Mouse (Mus musculus): ENCODE measurements at regions not wholly inside any gene's neighbourhood (a gene's known extent, or its start where the extent isn't known, plus 50 kb on each side); places are given as distances from the start of the nearest gene placed in this dataset.
"Not testable (repeated sequence)": the region's sequence is repeated elsewhere in the genome, so short reads cannot be mapped to it uniquely, and the experiment has no call there.

DNA sequence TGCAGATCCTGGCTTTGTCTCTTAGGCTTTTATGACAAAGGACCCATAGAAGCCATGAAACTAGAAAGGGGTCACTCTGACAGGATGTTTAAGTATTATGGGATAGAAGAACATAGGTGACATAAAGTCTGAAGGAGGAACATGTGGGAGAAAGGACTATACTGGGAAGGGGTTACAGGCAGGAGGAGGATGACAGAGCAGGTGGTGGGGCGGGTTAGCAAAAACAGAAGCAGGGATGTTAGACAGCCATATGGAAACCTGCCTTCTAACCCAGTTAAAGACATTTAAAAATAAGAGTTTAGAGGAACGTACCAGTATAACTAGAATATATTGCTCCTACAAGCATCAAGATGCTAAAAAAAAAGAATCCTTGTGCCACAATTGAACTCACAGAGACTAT is 438.9 kb upstream of the Htr2a start:
- DNase-seq (ENCODE audit: low spot score), result no peak

DNA sequence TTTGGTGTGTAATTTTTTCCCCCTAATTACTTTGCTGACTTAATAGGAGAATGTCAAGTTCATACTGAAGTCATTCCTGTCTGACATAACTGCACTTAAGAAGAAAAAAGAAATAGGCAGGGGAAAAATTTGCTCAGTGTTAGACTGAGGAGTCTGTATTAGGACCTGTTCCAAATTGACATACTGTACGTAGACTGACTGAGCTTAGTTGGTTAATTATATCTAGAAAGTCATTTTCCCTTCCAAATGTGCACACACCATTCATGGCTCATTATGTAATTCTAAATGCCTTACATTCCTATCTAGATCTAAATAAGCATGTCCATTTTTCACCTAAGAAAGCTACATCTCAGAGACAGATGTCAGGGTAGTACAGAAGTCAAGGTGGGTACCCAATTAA is 435.6 kb upstream of the Htr2a start:
- no peak for DNase-seq (ENCODE audit: low spot score)

DNA sequence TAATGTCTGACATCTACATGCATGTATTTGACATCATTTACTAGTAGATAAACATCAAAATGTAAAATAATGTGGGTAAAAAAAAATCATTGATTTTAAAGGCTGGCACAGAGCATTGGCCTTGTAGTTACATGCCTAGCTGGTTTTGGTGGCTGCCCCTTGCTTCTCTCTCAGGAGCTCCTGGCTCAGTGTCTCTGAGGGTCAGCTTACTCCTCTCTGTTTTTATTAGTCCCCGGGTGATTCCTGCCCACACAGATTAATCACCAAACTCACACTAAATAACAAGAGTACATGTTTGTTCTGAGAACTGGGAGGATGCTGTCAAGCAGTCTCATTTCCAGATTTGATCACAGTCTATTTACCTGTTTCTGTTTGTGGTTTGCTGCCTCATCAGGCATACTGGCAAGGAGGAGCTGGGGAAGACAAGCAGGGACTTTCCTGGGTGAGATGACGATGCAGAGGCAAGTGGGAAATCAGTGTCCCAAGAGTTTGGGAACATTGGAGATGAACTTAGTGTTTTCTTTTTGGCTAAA is 422.7 kb upstream of the Htr2a start:
- DNase-seq (ENCODE audit: low spot score), result no peak

DNA sequence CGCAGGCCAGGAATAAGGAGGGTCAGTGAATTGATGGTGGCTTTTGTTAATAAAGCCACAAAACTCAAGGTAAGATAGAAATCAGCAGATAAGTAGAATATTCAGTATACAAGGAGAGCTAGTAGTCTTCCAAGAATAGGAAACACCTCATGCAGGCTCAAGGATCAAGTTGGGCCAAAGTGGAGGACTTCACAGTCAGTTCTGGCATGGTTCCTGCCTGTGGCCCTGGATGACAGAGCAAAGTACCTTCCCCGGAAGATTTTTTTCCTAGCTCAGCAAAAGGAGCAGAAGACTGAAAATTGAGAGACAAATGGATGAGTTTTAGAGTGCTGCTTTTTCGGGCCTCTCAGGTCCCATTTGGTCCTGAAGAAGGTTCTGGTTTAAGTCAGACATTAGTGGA is 420.9 kb upstream of the Htr2a start:
- DNase-seq (ENCODE audit: low spot score), result no peak

DNA sequence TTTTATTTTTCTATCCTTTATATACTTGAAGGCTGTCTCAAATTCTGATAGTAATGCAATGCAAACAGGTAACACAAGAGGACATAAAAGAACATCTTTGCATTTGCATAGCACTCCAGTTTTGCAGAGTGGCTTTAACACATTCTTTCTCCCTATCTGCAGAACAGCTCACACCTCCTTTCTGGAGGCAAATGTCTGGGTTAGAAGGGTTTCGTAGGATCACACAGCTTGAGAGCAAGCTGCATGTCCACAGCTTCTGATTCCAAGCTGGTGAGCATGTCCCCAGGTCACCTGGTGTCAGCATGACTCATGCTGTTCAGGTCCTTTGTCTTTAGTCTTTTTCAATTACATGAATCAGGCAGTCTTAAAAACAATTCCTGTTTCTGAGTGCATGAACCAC is 418.5 kb upstream of the Htr2a start:
- no peak for DNase-seq (ENCODE audit: low spot score)

DNA sequence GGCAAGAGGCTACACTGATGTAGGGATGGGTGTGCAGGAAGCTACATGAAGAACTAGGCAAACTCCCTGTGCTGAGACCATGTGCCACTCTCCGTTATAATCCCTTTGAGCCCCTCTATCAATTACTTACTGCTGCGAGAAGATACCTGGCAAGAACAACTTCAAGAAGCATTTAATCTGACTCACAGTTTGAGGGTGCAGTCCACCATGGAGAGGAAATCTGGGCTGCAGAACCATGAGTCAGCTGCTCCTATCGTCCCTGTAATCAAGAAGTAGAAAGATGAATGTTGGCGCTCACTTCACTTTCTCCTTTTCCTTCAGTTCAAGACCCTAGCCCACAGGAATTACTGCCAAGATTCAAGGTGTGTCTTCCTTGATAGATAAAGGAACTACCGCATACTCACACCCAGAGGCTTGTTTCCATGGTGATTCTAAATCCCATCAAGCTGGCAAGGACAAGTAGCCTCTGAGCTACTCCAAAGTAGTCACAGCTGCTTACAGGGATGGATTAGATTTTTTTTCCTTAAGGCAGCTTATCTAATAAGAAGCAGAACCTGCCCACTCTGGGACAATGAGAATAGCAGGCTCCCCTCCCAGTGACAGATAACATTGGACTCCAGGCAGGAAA is 411.0 kb upstream of the Htr2a start:
- DNase-seq (ENCODE audit: low spot score), result no peak

DNA sequence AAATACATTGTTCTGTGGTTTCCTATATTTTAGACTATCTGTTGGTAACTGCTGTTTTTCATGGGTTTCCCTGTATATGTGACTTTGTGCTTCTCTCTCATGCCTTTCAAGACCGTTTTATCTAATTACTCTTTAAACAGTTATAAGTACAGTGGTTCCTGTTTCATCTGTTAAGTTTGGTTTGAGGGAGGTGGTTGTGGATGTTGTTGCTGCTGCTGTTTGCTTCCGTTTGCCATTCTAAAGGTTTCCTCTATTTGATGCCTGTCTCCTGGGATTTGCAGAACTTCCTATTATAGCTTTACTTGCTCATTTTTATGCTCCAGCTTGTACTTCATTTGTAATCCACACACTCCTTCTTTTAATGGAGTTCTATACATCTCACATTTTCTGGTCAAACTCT is 400.4 kb upstream of the Htr2a start:
- no peak for DNase-seq (ENCODE audit: low spot score)

DNA sequence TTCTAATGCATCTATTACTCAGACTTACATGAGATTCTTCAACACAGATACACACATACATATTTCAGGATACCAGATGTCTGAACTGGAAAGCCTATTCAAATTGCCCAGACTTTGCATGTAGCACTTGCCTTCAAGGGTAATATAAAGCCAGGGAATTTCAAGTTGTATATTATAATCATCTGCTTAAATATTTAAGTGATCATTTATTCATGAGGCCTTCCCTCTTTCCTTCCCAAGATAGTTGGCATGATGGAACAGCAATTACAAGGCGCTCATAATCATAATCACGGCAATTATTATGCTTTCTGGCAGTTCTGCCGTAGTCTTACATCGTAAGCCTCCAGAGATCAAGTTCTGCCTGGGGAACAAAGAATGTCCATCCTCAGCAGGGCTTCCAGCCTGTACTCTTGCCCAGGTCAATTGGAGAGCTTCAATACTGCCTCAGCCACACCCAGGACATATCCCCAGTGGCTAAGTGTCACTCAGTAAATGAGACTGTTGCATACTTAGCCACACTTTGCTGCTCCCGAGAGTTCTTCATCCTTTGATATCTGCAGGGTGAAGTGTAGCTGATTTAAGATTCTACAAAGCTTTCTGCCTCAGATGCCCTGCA is 391.3 kb upstream of the Htr2a start:
- DNase-seq (ENCODE audit: low spot score), result no peak

DNA sequence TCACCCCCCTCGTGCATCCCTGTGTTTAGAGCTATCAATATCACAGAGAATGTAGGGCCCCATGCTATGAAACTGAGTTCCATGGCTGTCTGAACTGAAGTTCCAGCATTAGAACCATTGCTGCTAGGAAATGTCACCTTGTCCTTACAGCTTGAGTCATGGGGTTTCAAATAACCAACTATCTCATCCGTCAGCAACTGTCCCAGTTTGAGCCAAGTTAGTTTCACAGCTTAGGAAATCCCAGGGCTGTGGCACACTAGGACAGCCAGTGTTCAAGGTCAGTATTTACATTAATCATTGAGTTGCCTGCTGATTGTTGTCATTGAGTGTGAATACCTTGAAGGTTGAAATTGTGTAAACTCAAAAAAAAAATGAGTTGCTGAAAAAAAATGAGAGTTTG is 390.6 kb upstream of the Htr2a start:
- DNase-seq (ENCODE audit: low spot score), result no peak

DNA sequence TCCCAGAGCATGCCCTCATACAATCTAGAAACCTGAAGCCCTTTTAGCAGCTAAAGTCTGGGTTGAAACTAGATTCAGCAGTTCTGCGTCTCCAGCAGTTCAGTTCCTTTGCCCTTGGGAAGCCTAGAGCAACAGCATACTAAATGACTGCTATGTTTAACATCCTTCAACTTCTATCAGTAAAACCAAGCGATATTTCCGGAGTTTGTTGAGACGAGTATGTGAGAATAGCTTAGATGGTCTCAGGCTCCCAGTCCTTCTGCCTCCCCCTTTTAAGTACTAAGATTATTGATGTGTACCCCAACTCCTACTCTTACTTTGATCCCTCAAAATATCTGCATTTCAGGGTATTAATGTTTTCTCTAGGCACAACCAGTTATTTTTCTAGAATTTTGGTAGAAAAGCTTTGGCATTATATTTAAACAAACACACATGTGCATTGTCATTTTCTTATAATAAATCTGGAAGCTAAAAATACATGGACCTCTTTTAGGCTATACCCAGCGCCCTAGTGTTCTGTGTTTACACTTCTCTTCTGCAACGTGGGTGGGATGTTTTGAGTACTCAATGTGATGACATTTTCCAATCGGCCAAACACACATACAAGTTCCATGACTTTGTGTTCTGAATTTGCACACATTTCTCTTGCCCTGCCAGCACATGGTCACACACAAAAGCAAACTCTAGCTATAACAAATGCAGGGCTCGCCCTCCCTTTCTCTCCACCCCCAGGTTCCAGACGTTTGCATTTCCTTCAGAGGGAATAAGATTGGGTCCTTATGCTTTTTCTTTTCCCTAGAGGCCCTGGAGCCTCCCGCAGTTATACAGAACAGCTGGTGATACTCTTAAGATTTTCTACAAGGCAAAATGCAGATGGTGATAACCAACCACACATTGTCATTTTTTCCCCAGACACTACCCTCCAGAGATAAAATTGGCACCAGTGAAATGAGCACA is 388.2 kb upstream of the Htr2a start:
- DNase-seq (ENCODE audit: low spot score), result no peak

DNA sequence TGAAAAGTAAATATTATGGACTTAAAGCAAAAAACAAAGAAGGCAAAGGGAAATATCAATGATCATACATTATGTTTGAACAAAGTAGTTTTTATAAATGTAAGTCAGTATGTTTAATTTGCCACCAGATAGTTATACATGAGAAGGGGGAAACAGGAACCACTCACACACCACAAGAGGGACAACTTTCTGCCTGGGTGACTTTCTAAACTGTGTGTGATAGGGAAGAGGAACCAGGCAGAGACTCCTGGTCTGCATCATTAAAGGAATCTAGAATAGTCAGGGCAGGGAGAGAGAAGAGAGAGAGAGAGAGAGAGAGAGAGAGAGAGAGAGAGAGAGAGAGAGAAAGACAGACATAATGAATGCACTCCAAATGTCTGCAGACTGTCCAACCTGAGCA is 385.6 kb upstream of the Htr2a start:
- no peak for DNase-seq (ENCODE audit: low spot score)

DNA sequence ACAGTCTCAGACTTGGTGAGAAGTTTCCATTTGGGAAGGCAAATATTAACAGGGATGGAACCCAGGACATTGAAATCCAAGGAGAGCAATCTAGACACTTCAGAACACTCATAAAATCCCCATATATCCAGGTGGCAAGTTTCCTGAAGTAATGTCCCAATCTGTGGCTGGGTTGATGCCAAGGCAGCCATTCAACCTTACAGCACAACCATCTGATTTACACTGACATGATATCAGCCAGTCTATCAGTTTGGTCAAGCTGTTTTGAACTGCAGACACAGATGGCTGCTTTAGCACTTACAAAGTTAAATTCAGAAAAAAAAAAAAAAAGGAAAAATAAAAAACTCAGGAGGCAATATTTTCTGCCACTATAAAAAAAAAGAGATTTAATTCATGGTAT is 381.2 kb upstream of the Htr2a start:
- DNase-seq (ENCODE audit: low spot score), result no peak

DNA sequence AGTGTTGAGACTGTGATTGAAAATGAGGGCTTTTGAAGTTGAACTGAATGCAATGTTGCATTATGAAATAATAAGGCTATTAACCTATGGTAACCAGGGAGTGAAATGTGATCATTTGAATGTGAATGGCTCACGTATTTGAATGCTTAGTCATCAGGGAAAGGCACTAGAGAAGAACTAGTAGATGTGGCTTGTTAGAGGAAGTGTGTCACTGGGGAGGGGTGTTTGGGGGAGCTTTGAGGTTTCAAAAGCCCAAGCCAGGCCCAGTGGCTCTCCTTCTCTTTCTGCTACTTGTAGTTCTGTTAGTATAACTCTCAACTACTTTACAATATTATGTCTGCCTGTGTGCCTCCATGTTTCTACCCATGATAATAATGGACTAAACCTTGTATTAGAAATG is 373.6 kb upstream of the Htr2a start:
- no peak for DNase-seq (ENCODE audit: low spot score)

DNA sequence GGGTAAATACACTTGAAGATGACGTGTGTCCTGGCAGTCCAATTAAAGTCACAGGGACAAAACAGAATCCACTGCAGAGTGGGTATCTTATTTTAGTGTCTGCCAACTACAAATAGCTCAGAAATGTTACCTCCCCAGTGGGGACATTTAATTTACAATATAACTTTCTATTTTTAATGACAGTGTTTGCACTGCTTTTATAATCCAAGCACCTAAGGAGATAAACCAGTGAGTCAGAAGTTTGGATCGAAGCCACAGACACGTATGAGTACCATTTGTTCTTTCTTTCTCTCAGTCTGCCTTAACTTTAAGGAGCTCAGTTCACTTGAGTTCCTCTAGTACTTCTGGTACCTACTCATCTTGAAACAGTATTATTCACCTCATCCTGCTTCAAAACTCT is 346.1 kb upstream of the Htr2a start:
- no peak for DNase-seq (ENCODE audit: low spot score)

DNA sequence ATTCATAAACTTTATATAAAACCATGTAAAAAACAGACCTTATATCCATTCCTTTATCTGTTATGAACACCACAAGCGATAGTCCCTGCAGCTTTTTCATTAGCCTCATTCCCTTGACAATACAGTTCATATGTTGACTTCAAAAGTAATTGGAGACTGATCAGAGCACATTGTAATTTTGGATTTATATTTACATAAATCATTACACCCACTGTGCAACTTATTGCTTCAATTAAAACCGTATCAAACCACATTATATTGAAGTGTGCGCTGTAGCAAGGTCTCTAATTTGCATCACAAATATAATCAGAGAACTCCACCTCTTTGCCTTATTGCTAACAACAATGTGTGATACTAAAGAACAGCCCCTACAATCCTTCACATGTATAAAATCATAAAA is 336.2 kb upstream of the Htr2a start:
- DNase-seq (ENCODE audit: low spot score), result no peak

DNA sequence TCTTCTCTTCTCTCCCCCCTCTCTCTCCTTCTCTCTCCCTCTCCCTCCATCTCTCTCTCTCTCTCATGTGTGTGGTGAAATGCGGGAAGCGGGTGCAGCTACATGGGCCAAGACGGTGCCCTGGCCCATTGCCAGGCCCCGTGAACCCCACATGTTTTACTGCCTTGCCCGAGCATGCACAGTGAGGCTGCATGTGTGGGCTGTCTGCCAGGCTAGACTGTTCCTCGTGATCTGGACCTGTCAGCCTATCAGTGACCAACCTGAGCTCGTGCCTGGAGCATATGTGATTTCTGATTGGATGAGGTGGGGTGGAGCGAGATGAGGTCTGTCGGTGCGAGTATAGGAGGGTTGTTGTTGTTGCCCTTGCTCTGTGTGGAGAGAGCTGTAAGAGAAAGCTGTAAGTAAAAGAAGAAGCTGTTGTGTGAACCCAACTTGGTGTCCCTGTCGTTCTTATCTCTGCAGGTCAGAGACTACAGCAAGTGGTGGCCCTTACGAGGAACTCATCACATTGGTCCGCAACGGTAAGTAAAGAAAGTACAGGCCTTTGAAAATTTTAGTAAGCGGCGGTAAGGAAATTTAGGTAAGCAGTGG is 333.8 kb upstream of the Htr2a start:
- DNase-seq (ENCODE audit: low spot score), result no peak

DNA sequence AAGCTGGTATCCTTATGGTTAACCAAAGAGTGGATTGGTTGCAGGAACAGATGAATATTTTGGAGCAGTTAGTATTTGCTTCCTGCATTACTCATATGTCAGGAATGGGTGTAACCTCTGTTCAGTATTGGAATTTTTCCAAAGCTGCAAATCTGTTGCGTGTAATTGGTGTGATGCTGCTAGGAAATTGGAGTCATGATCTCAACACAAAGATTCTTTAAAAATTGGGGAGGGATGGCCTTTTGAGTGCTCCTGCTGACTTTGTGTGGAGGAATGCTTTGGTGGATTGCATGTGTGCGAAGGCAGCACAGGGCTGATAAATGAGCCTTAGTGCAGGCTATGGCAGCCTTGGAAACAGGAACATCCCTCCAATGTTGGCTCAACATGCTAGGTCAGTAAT is 331.2 kb upstream of the Htr2a start:
- not testable (repeated sequence) for DNase-seq (ENCODE audit: low spot score)

DNA sequence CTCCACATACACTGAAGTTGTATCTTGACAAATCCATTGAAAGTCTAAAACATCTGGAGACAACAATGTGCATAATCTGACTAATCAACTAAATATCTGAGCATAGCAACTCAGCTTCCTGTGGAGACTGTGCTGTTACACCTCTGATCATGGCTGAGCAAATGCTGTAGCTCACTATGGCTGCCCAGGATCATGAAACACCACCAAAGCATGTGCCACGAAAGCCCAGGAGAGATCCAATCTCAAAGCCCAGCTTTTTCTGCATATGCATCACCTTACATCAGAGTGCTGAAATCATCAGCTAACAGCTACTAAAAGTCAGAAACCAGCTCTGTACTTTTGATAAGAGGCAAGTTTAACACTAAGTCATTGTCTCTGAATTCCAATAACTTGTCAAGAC is 313.3 kb upstream of the Htr2a start:
- DNase-seq (ENCODE audit: low spot score), result no peak

DNA sequence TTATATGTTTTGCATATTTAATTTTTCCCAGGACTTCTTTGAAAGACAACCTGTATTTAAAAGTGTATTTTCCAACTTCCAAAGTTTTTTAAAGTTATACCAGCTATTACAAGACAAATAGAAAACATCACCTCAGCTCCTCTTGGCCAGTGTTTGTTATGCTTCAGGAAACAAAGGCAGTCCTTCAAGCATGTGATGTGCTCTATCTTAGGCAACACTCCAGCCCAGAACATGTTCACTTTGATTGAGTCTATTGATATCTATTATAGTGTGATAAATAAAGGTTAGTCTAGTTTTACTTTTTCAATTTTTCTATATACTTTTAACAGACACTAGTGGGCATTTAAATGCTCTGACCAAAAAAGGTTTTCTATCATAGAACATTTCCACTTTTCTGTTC is 289.9 kb upstream of the Htr2a start:
- no peak for DNase-seq (ENCODE audit: low spot score)

DNA sequence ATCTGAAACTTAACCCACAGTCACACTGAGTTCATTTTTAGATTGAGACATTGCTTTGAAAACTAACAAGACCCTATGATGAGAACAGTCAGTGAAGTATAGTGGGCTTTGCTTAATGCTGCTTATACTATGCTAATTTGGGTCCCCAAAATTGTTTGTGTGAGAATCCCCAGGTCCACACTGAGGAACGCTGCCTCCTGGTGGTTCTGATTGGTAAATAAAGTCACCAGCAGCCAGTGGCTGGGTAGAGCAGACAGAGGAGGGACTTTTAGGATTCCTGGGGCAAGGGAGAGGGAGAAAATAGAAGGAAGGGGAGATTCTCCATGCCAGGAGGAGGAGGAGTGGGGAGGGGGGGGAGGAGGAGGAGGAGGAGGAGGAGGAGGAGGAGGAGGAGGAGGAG is 288.4 kb upstream of the Htr2a start:
- no peak for DNase-seq (ENCODE audit: low spot score)

DNA sequence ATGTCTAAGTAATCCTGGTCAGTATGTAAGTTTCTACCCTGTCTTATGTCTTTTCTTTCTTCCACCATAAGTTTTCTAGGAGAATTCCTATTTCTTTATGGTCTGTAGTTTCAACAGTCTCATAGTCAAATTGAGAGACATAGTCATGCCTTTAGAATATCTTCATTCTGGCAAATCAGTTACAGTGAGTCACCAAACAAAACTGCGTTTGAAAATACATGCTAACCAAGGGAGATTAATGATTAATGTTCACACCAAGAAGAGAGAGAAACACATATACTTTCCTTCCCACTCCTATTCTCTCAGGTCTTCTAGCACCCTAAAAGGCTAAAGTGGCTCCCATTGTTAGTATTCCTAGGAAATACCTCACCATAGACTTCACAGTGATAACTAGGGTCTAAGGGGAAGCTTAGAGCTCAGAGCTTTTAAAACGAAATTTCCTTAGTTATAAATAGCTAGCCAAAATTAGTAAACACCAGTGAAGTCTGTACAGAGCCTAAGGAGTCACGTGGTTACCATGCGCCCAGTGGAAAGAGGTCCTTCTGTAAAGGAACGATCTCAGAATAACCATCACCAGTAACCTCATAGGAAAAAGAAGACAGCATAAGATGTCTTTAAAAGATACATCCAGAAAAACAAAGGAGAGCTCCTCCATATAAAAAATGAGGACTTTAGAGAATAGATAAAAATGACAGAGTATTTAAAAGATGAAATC is 281.8 kb upstream of the Htr2a start:
- no peak for DNase-seq (ENCODE audit: low spot score)

All from lung, postnatal 25 days (tissue).